Mouse (Mus musculus) intestine, embryonic 16.5 days (tissue): Measurements from ENCODE around the gene Apobec2. TPM values are rescaled to one million over a fixed set of nuclear protein-coding genes. Genes with fewer than 3 reads are reported as not detected.
A peak's percentile ranks its signal among the peaks of the same experiment; 100 is the strongest.

Experiments used
- ATAC-seq: fragments of 200-750 bp; cut with Nextera tagmentation; 2 replicates; pipeline ENCODE4 v1.8.0; 2017; ENCODE audit warnings: moderate TSS enrichment, moderate library complexity
- H3K27ac ChIP-seq: fragments of 300-500 bp; sonication (generic); 2 replicates; pipeline ENCODE4 v1.5.1; 2014; ENCODE audit warnings: mild to moderate bottlenecking, low read length
- H3K27me3 ChIP-seq: fragments of 300-500 bp; sonication (generic); replicated peaks from 2 replicates; pipeline ENCODE4 v1.6.1; 2014; ENCODE audit warnings: low read length, control low read depth, mixed read lengths; ENCODE audit not compliant: control insufficient read depth, insufficient read depth
- H3K36me3 ChIP-seq: fragments of 300-500 bp; sonication (generic); 2 replicates; pipeline ENCODE4 v1.6.1; 2014; ENCODE audit warnings: low read length, control low read depth; ENCODE audit not compliant: control insufficient read depth, insufficient read depth
- H3K4me1 ChIP-seq: fragments of 300-500 bp; sonication (generic); 2 replicates; pipeline ENCODE4 v1.6.1; 2014; ENCODE audit warnings: low read length, control low read depth, mixed read lengths; ENCODE audit not compliant: control insufficient read depth, insufficient read depth
- H3K4me2 ChIP-seq: fragments of 300-500 bp; sonication (generic); 2 replicates; pipeline ENCODE4 v1.6.1; 2014; ENCODE audit warnings: low read depth, low read length, control low read depth
- H3K4me3 ChIP-seq: fragments of 300-500 bp; sonication (generic); 2 replicates; pipeline ENCODE4 v1.5.1; 2014; ENCODE audit warnings: mild to moderate bottlenecking, low read length
- H3K9ac ChIP-seq: fragments of 300-500 bp; sonication (generic); 2 replicates; pipeline ENCODE4 v1.6.1; 2014; ENCODE audit warnings: low read depth, low read length
- H3K9me3 ChIP-seq: fragments of 300-500 bp; sonication (generic); 2 replicates; pipeline ENCODE4 v1.6.1; 2016; ENCODE audit warnings: low read length, control low read depth; ENCODE audit not compliant: control insufficient read depth
- WGBS: fragments of 180-500 bp; shearing (Covaris S2); extraction: QIAGEN DNeasy Blood & Tissue Kit; methylation state at CpG from one replicate; pipeline ENCODE4 v1.1.7; 2014; 5-methylcytosine and 5-hydroxymethylcytosine counted together
- polyA plus RNA-seq: library from polyadenylated mRNA; unstranded; fragments of >200 nt; fragmentation: Nextera tagmentation; extraction: Ambion mirVana; gene quantifications from 2 replicates; pipeline ENCODE4 v1.2.1, GENCODE M21; 2015

Apobec2 gene
- polyA plus RNA-seq, 1 experiment from 2014 or later: 5.4 TPM

DNA sequence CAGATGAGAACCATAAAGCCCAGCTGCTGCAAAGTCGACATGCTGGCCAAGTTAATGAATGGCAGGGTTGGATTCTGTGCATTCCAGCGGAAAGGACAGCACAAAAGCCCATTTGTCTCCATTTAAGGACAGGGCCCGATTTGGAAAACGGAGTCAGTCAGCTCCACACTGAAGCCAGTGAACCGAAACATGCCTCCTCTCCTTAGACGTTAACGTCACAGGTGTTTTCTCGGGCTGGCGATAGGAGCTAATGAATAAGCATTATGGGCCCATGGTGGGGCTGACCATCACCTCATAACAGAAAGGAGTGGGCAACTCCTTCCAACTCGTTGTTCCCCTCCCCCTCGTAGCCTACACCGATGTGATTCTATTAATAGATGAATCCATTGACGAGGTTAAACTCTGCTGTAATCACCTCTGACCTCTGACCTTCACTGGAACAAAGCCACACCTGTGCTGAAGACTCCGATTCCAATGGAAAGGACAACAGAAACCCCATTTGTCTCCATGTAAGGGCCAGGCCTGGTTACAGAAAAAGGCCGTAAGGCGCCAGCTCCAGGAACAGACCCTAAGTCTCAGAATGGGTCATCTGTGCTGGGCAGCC lies 10.9 kb upstream of the Apobec2 start:
- H3K27ac ChIP-seq: no peak overlapping the region
- ATAC-seq: no peak
- 76% methylated on average over 16 of the region's 16 CpGs for WGBS

GRCm38 (mm10) chr17:48442745-48443457 lies 10.2 kb upstream of the Apobec2 start:
- WGBS: 67% methylated on average over 7 of the region's 7 CpGs
- Histone ChIP-seq H3K4me1 (peaks cover 2% of the 10 kb centered on the region), H3K27me3 (no peaks in the 10 kb centered on the region), H3K27ac (no peak overlapping the region), H3K36me3 (no peaks in the 10 kb centered on the region), H3K9ac (no peak overlapping the region), H3K4me2 (no peak overlapping the region), H3K4me3 (no peak overlapping the region), H3K9me3 (no peaks in the 10 kb centered on the region)
- ATAC-seq: peak; percentile 23; the same call in 1 of the 2 replicates

More for the DNA sequence above, 10.9 kb upstream of the Apobec2 start:
- no peak overlapping the region for H3K4me2 ChIP-seq
- H3K36me3 ChIP-seq: no peaks in the 10 kb centered on the region
- H3K27me3 ChIP-seq: no peaks in the 10 kb centered on the region
- H3K9ac ChIP-seq: no peak overlapping the region
- no peaks in the 10 kb centered on the region for H3K4me1 ChIP-seq
- H3K4me3 ChIP-seq: no peak overlapping the region
- no peaks in the 10 kb centered on the region for H3K9me3 ChIP-seq

- Histone ChIP-seq H3K27ac (peak overlapping the region; percentile 11), H3K9ac (no peak overlapping the region; the same call in 1 of the 2 replicates)
Observed at GRCm38 (mm10) chr17:48437421-48437911, 4.7 kb upstream of the Apobec2 start.

DNA sequence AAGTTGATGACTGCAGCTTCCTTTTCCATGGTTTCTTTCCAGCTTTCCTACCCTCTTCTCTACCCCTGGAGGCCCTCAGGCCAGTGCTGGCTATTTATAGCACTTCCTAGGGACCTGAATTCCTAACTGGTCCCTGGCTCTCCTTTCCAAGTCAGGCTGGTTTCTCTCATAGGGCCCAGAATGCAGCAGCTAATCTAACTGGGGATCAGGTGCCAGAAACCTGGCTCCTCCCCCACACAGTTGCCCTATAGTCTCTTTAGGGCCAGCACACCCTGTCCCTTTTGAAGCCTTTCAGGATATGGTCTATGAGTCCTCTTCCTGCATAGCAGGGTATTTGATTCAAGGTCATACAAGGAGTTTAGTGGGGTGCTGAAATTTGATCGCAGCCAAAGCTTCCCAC lies 3.8 kb upstream of the Apobec2 start:
- ATAC-seq: no peak
- Histone ChIP-seq H3K4me3 (no peak overlapping the region), H3K4me1 (peaks cover 52% of the 10 kb centered on the region), H3K9ac (no peak overlapping the region), H3K9me3 (no peaks in the 10 kb centered on the region), H3K27ac (peak overlapping the region; percentile 67), H3K27me3 (no peaks in the 10 kb centered on the region), H3K36me3 (no peaks in the 10 kb centered on the region), H3K4me2 (no peak overlapping the region)
- 53% methylated on average over 1 of the region's 1 CpGs for WGBS

More at GRCm38 (mm10) chr17:48437421-48437911, 4.7 kb upstream of the Apobec2 start:
- peaks cover 43% of the 10 kb centered on the region for H3K4me1 ChIP-seq
- H3K27me3 ChIP-seq: no peaks in the 10 kb centered on the region
- H3K36me3 ChIP-seq: no peaks in the 10 kb centered on the region
- no peaks in the 10 kb centered on the region for H3K9me3 ChIP-seq
- 24% methylated on average over 7 of the region's 7 CpGs for WGBS
- H3K4me2 ChIP-seq: no peak overlapping the region
- ATAC-seq: no peak
- H3K4me3 ChIP-seq: no peak overlapping the region

DNA sequence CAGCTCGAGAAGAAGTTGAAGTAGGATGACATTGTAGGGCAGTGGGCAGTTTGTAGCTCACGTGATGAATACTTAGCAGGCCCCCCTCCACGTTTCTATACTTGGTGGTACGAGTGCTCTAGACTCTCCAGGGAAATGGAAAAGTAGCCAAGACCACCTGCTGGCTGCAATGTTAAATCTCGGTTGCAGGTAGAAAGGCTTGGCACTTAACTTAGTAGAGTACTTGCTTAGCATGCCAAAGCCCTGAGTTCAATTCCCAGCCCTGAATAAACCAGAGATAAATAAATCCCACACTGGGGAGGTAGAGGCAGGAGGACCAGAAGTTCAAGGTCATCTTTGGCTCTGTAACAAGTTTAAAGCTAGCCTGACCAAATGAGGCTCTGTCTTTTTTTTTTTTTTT lies 1.7 kb upstream of the Apobec2 start:
- WGBS: 78% methylated on average over 5 of the region's 5 CpGs
- H3K27me3 ChIP-seq: no peaks in the 10 kb centered on the region
- H3K4me3 ChIP-seq: no peak overlapping the region
- H3K36me3 ChIP-seq: no peaks in the 10 kb centered on the region
- H3K9ac ChIP-seq: no peak overlapping the region
- peak overlapping the region; percentile 64; the same call in 1 of the 2 replicates for H3K27ac ChIP-seq
- ATAC-seq: no peak
- H3K4me2 ChIP-seq: no peak overlapping the region
- H3K9me3 ChIP-seq: no peaks in the 10 kb centered on the region
- peaks cover 69% of the 10 kb centered on the region for H3K4me1 ChIP-seq

GRCm38 (mm10) chr17:48433689-48434330 lies 1.1 kb upstream of the Apobec2 start:
- Histone ChIP-seq H3K4me1 (peaks cover 74% of the 10 kb centered on the region), H3K4me2 (no peak overlapping the region), H3K9ac (no peak overlapping the region), H3K4me3 (no peak overlapping the region), H3K9me3 (no peaks in the 10 kb centered on the region), H3K27ac (peak overlapping the region; percentile 64), H3K36me3 (no peaks in the 10 kb centered on the region), H3K27me3 (no peaks in the 10 kb centered on the region)
- peak; percentile 90 for ATAC-seq
- 40% methylated on average over 6 of the region's 6 CpGs for WGBS

DNA sequence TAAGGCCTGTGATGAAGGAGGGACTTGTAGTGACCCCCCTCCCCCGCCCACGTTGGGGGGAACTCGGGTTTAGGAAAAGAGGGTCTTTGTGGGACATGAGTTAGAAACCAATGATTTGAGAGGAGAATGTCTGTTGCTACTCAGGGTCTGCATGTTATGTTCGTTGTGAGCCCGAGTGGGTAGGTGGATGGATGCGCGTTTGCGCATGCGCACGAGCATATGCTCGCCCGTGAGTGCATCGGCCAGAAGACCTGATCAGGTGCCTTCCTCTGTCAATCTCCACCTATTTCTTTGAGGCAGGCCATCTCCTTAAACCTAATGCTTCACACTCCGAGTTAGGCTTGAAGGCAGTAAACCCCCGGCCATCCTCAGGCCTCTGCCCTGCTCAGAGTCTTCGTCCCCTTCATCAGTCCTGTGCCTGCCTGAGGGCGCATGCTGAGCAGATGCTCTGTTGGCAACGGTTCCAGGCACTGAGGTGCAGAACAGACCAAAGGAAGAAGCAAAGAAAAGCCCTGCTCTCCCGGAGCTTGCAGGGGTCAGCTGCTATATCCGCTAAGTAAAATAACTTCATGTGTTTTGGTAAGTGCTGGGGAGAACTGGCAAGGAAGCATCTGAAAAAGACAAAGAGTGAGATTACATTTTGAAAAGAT lies 401 bp upstream of the Apobec2 start:
- H3K4me2 ChIP-seq: no peak overlapping the region
- H3K9ac ChIP-seq: no peak overlapping the region
- 78% methylated on average over 20 of the region's 20 CpGs for WGBS
- ATAC-seq: no peak
- H3K4me1 ChIP-seq: peaks cover 80% of the 10 kb centered on the region
- H3K4me3 ChIP-seq: no peak overlapping the region
- peak overlapping the region; percentile 64 for H3K27ac ChIP-seq
- H3K9me3 ChIP-seq: no peaks in the 10 kb centered on the region
- H3K27me3 ChIP-seq: no peaks in the 10 kb centered on the region
- no peaks in the 10 kb centered on the region for H3K36me3 ChIP-seq

DNA sequence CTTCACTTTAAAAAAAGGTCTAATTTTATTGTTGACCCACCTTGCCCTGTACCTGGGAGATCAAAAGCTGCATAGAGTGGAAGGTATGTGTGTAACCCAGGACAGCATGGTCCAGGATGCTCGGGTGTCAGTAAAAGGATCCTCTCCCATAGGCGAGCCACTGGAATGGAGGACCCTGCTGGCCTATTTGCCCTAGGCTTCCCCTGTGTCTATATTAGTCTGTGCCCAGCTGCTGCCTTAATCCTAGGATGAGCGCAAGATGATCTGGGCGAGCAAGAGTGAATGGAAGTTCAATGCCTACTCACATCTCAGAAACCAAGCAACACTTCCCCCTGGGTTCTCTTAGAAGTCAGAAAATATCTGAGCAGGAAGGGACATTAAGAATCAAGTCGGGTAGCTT lies 1.7 kb downstream of the Apobec2 start:
- peak overlapping the region; percentile 53 for H3K27ac ChIP-seq
- no peaks in the 10 kb centered on the region for H3K9me3 ChIP-seq
- H3K4me3 ChIP-seq: no peak overlapping the region
- peaks cover 76% of the 10 kb centered on the region for H3K4me1 ChIP-seq
- 75% methylated on average over 5 of the region's 5 CpGs for WGBS
- H3K27me3 ChIP-seq: no peaks in the 10 kb centered on the region
- H3K4me2 ChIP-seq: no peak overlapping the region
- H3K36me3 ChIP-seq: no peaks in the 10 kb centered on the region
- no peak overlapping the region for H3K9ac ChIP-seq
- ATAC-seq: no peak

DNA sequence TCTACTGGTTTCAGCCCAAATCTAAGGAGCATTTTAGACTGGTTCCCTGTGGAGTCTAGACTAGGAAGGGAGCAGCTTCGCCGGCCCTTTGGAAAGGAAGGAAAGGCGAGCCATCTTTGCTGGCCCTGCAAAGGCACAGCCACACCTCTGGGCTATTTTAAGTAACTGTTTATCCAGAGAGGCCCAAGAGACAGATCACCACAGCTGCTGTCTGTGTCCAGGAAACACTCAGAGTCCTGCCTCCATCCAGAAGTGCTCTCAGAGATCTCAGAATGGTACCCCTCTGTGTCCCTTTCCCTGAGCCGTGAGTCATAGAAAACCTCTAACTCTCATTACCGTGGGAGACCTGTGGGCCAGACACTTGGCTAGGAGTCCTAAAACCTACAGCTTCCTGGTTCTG lies 2.3 kb downstream of the Apobec2 start:
- Histone ChIP-seq H3K4me3 (no peak overlapping the region), H3K4me2 (no peak overlapping the region; the same call in 1 of the 2 replicates)

More for the DNA sequence above, 2.3 kb downstream of the Apobec2 start:
- no peaks in the 10 kb centered on the region for H3K27me3 ChIP-seq
- H3K9me3 ChIP-seq: no peaks in the 10 kb centered on the region
- ATAC-seq: peak; percentile 22; the same call in 1 of the 2 replicates
- H3K27ac ChIP-seq: peak overlapping the region; percentile 85
- 0 out of 2 replicates have a peak overlapping the region, but pooled peaks have one; percentile 33 for H3K9ac ChIP-seq
- H3K36me3 ChIP-seq: no peaks in the 10 kb centered on the region
- WGBS: 22% methylated on average over 5 of the region's 5 CpGs
- H3K4me1 ChIP-seq: peaks cover 76% of the 10 kb centered on the region
